Mouse (Mus musculus): Measurements from ENCODE around the gene Eefsec. TPM values are rescaled to one million over a fixed set of nuclear protein-coding genes. Genes with fewer than 3 reads are reported as not detected.
A peak's percentile ranks its signal among the peaks of the same experiment; 100 is the strongest.

The Eefsec gene
- polyA plus RNA-seq, 1 experiment from 2014 or later = 35.1 TPM

- H3K9me3 ChIP-seq = no peaks in the 10 kb centered on the region
- H3K27ac ChIP-seq = no peak overlapping the region
- H3K4me2 ChIP-seq = no peak overlapping the region
- H3K4me1 ChIP-seq = peaks cover 11% of the 10 kb centered on the region
- H3K27me3 ChIP-seq = no peaks in the 10 kb centered on the region
- H3K4me3 ChIP-seq = no peak overlapping the region
- H3K9ac ChIP-seq = no peak overlapping the region
- H3K36me3 ChIP-seq = no peaks in the 10 kb centered on the region
- 63% methylated on average over 5 of the region's 5 CpGs for WGBS
- ATAC-seq (ENCODE audit: insufficient number of reproducible peaks, low FRiP score, low TSS enrichment, low read depth) = no peak
Measured at GRCm38 (mm10) chr6:88321253-88321652, 125.1 kb downstream of the Eefsec start.

DNA sequence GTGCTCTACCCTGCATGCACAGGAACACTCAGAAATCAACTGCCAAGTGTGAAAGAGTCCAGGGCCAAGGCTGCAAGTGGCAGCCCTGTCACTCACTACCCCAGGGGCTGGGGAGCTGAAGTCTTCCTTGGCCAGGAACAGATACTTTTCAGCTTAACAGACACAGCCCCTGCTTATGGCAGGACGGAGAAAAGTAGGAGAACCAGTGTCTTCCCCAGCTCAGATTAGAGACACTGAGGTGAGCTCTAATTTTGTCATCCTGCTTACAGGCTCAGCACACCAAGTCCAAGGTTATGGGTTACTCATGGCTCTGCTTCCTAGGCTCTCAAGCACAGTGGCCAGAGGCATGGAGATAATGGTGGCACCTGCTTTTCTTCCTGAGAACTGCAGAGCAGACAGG lies 126.6 kb downstream of the Eefsec start:
- Histone ChIP-seq H3K9me3 (no peaks in the 10 kb centered on the region), H3K4me3 (no peak overlapping the region), H3K36me3 (no peaks in the 10 kb centered on the region), H3K27me3 (no peaks in the 10 kb centered on the region), H3K4me1 (peaks cover 11% of the 10 kb centered on the region), H3K27ac (no peak overlapping the region), H3K4me2 (no peak overlapping the region), H3K9ac (no peak overlapping the region)
- WGBS = 78% methylated on average over 1 of the region's 1 CpGs
- no peak for ATAC-seq (ENCODE audit: insufficient number of reproducible peaks, low FRiP score, low TSS enrichment, low read depth)

DNA sequence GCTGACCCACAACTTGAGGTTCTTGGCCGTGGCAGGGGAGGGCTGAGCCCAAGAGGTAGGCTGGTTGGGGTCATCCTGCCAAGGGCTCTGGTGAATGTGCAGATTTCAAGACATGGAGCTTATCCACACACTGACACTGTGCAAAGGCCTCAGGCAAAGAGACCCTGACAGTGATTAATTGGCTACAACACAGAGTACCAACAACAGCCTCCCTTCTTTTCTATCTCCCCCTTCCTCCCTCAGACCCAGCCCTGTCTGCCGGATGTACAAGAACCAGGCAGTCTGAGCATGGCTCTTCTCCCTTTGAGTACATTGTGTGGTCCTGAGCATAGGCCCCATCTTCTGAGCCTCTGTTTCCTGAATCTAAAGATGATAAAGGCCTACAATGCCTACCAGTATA lies 131.0 kb downstream of the Eefsec start:
- Histone ChIP-seq H3K9ac (no peak overlapping the region), H3K36me3 (no peaks in the 10 kb centered on the region), H3K4me3 (no peak overlapping the region), H3K4me2 (no peak overlapping the region), H3K27ac (no peak overlapping the region), H3K27me3 (no peaks in the 10 kb centered on the region), H3K4me1 (peaks cover 4% of the 10 kb centered on the region; the same call in 1 of the 2 replicates), H3K9me3 (no peaks in the 10 kb centered on the region)
- no peak for ATAC-seq (ENCODE audit: insufficient number of reproducible peaks, low FRiP score, low TSS enrichment, low read depth)
- 43% methylated on average over 2 of the region's 2 CpGs for WGBS

DNA sequence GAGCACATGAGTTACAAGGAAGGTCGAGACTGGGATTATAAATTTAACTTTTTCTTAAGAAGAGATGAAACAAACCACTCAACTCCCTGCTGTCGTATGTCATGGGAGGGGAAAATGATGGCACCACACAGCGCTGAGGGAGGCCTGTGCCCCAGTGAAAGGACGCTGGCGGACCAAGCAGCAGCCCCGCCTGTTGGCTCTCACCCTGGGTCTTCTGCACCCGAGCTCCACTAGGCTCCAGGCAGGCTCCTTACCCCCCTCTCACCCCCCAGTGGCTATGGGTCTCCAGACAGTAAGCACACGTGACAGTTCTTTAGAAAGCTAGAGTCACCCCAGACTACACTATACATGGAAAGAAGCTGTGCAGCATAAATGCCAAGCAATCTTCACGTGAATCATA lies 132.4 kb downstream of the Eefsec start:
- Histone ChIP-seq H3K27ac (no peak overlapping the region), H3K36me3 (no peaks in the 10 kb centered on the region), H3K9me3 (no peaks in the 10 kb centered on the region), H3K4me2 (no peak overlapping the region), H3K4me1 (peaks cover 4% of the 10 kb centered on the region; the same call in 1 of the 2 replicates), H3K4me3 (no peak overlapping the region), H3K9ac (no peak overlapping the region), H3K27me3 (no peaks in the 10 kb centered on the region)
- no peak for ATAC-seq (ENCODE audit: insufficient number of reproducible peaks, low FRiP score, low TSS enrichment, low read depth)
- WGBS = 48% methylated on average over 9 of the region's 9 CpGs

GRCm38 (mm10) chr6:88311593-88311992 lies 134.7 kb downstream of the Eefsec start:
- 79% methylated on average over 10 of the region's 10 CpGs for WGBS
- H3K4me2 ChIP-seq = no peak overlapping the region
- no peaks in the 10 kb centered on the region for H3K27me3 ChIP-seq
- H3K9me3 ChIP-seq = no peaks in the 10 kb centered on the region
- no peak overlapping the region for H3K27ac ChIP-seq
- no peak overlapping the region for H3K4me3 ChIP-seq
- 0 out of 2 replicates have a peak, but pooled peaks cover 3% of the 10 kb centered on the region for H3K36me3 ChIP-seq
- ATAC-seq (ENCODE audit: insufficient number of reproducible peaks, low FRiP score, low TSS enrichment, low read depth) = no peak
- peaks cover 4% of the 10 kb centered on the region; the same call in 1 of the 2 replicates for H3K4me1 ChIP-seq
- H3K9ac ChIP-seq = no peak overlapping the region

DNA sequence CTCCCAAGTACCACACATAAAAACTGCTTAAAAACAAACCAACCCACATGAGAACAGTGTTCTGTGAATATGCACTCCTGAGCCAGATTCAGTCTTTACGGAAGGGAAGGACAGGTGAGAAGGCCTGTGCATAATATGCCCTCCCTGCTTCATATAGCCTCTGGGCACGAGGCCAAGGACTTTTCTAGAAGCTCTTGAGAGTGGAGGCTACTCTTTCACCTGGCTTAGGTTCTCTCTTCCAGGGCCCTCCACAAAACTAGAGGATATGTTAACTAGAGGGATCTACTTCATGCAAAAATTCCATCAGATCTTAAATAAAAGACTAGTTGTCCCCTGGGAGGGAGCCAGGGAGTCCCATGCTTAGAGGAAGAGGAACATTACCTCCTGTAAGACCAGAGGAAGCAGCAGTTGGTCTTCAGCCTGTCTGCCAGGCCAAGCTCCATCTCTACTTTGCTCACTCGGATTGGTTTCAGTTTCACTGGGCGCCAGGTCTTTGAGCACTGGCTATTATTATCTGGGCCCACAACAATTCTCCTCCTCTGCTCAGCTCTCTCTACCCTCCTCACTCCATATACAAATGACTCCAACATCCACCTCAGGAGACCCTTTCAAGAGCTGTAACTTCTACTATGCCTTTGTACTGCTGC lies 140.1 kb downstream of the Eefsec start:
- no peaks in the 10 kb centered on the region for H3K4me1 ChIP-seq
- H3K27me3 ChIP-seq = no peaks in the 10 kb centered on the region
- H3K4me3 ChIP-seq = no peak overlapping the region
- no peaks in the 10 kb centered on the region for H3K9me3 ChIP-seq
- no peak overlapping the region for H3K27ac ChIP-seq
- H3K36me3 ChIP-seq = 0 out of 2 replicates have a peak, but pooled peaks cover 3% of the 10 kb centered on the region
- H3K9ac ChIP-seq = no peak overlapping the region
- 74% methylated on average over 4 of the region's 4 CpGs for WGBS
- H3K4me2 ChIP-seq = no peak overlapping the region
- ATAC-seq (ENCODE audit: insufficient number of reproducible peaks, low FRiP score, low TSS enrichment, low read depth) = no peak

GRCm38 (mm10) chr6:88301234-88301633 lies 145.1 kb downstream of the Eefsec start:
- no peak for ATAC-seq (ENCODE audit: insufficient number of reproducible peaks, low FRiP score, low TSS enrichment, low read depth)
- WGBS = 61% methylated on average over 7 of the region's 7 CpGs
- no peaks in the 10 kb centered on the region for H3K9me3 ChIP-seq

GRCm38 (mm10) chr6:88299491-88299890 lies 146.8 kb downstream of the Eefsec start:
- H3K4me1 ChIP-seq = no peaks in the 10 kb centered on the region
- no peaks in the 10 kb centered on the region for H3K9me3 ChIP-seq
- WGBS = 52% methylated on average over 2 of the region's 2 CpGs
- H3K36me3 ChIP-seq = 0 out of 2 replicates have a peak, but pooled peaks cover 6% of the 10 kb centered on the region
- H3K27ac ChIP-seq = no peak overlapping the region
- no peak overlapping the region for H3K9ac ChIP-seq
- H3K4me2 ChIP-seq = no peak overlapping the region
- H3K27me3 ChIP-seq = no peaks in the 10 kb centered on the region
- ATAC-seq (ENCODE audit: insufficient number of reproducible peaks, low FRiP score, low TSS enrichment, low read depth) = no peak
- H3K4me3 ChIP-seq = no peak overlapping the region

More at GRCm38 (mm10) chr6:88301234-88301633, 145.1 kb downstream of the Eefsec start:
- 0 out of 2 replicates have a peak, but pooled peaks cover 2% of the 10 kb centered on the region for H3K36me3 ChIP-seq
- no peaks in the 10 kb centered on the region for H3K27me3 ChIP-seq
- H3K4me1 ChIP-seq = no peaks in the 10 kb centered on the region
- H3K27ac ChIP-seq = no peak overlapping the region
- no peak overlapping the region for H3K9ac ChIP-seq
- no peak overlapping the region for H3K4me3 ChIP-seq
- no peak overlapping the region for H3K4me2 ChIP-seq

GRCm38 (mm10) chr6:88292274-88292909 lies 153.9 kb downstream of the Eefsec start:
- H3K4me1 ChIP-seq = no peaks in the 10 kb centered on the region
- H3K27me3 ChIP-seq = no peaks in the 10 kb centered on the region
- H3K27ac ChIP-seq = no peak overlapping the region
- H3K36me3 ChIP-seq = 0 out of 2 replicates have a peak, but pooled peaks cover 4% of the 10 kb centered on the region
- H3K4me3 ChIP-seq = no peak overlapping the region
- H3K4me2 ChIP-seq = no peak overlapping the region
- no peak for ATAC-seq (ENCODE audit: insufficient number of reproducible peaks, low FRiP score, low TSS enrichment, low read depth)
- WGBS = 73% methylated on average over 4 of the region's 4 CpGs
- no peaks in the 10 kb centered on the region for H3K9me3 ChIP-seq
- H3K9ac ChIP-seq = no peak overlapping the region

DNA sequence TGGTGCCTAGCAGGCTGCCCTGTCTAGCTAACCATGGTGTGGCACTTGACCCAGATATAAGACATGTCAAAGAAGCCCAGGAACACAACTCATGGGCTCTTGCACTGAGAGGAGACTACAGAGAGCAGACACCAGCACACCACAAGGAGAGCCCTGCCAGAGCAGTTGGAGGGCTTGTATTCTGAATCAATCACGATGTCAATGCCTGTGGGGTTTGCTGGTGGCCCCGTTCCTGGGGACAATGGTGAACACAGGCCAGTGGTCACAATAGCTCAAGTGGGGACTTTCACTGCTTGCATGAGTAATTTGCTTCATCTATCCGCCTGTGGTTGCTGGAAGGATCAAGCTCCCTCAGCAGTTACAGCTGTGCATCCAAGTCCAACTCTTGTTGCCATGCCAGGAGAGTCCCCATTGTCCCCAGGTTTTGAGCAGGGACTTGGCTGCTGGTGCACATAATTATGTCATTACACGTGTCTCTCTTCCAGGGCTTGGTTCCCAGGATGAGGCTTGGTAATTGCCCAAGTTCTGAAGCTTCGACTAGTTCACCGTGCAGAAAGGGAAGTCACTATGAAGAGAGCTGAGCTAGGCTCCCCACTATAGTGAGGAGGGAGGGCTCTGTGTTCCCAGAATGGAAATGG lies 156.1 kb downstream of the Eefsec start:
- Histone ChIP-seq H3K9me3 (no peaks in the 10 kb centered on the region), H3K9ac (no peak overlapping the region), H3K4me2 (no peak overlapping the region), H3K27ac (no peak overlapping the region), H3K4me3 (no peak overlapping the region), H3K4me1 (no peaks in the 10 kb centered on the region), H3K36me3 (no peaks in the 10 kb centered on the region), H3K27me3 (no peaks in the 10 kb centered on the region)
- ATAC-seq (ENCODE audit: insufficient number of reproducible peaks, low FRiP score, low TSS enrichment, low read depth) = 0 out of 2 replicates have a peak, but pooled peaks have one; percentile 10
- 75% methylated on average over 6 of the region's 6 CpGs for WGBS

DNA sequence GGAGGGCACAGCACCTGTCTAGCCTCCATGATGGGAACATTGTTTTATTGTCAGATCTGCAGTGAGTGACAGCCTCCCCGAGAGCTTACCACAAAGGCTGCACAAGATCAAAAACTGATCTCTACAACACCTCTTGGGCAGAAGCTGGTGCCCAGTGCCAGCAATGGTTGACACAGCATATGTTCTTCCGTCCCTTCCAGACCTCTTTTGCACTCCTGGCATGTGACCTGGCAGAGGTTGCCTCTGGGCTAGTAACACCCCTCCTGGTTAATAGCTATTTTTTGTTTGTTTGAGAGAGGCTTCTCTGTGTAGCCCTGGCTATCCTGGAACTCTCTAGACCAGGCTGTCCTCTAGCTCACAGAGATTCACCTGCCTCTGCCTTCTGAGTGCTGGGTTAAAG lies 168.2 kb downstream of the Eefsec start:
- H3K27ac ChIP-seq = no peak overlapping the region
- H3K4me3 ChIP-seq = no peak overlapping the region
- H3K36me3 ChIP-seq = no peaks in the 10 kb centered on the region
- WGBS = 78% methylated on average over 2 of the region's 2 CpGs
- no peak overlapping the region for H3K9ac ChIP-seq
- ATAC-seq (ENCODE audit: insufficient number of reproducible peaks, low FRiP score, low TSS enrichment, low read depth) = no peak
- H3K9me3 ChIP-seq = no peaks in the 10 kb centered on the region
- H3K27me3 ChIP-seq = no peaks in the 10 kb centered on the region
- no peaks in the 10 kb centered on the region for H3K4me1 ChIP-seq
- no peak overlapping the region for H3K4me2 ChIP-seq

- H3K36me3 ChIP-seq = no peaks in the 10 kb centered on the region
- 91% methylated on average over 4 of the region's 4 CpGs for WGBS
- H3K9me3 ChIP-seq = no peaks in the 10 kb centered on the region
- no peak for ATAC-seq (ENCODE audit: insufficient number of reproducible peaks, low FRiP score, low TSS enrichment, low read depth)
- H3K4me3 ChIP-seq = no peak overlapping the region
- H3K9ac ChIP-seq = no peak overlapping the region
- H3K4me2 ChIP-seq = no peak overlapping the region
- H3K27ac ChIP-seq = no peak overlapping the region
- H3K4me1 ChIP-seq = no peaks in the 10 kb centered on the region; the same call in 1 of the 2 replicates
- no peaks in the 10 kb centered on the region for H3K27me3 ChIP-seq
Measured at GRCm38 (mm10) chr6:88277242-88277641, 169.1 kb downstream of the Eefsec start.
